Mouse (Mus musculus) cortical plate, adult 2 months (tissue): Measurements from ENCODE around the gene Vwa8. TPM values are rescaled to one million over a fixed set of nuclear protein-coding genes. Genes with fewer than 3 reads are reported as not detected.
"Not testable (repeated sequence)": the region's sequence is repeated elsewhere in the genome, so short reads cannot be mapped to it uniquely, and the experiment has no call there.

ENCODE experiments used
- H3K27ac ChIP-seq: fragments of 200-500 bp; 2 replicates; pipeline ENCODE4 v1.5.1; 2012; ENCODE audit warnings: low read length, control low read depth, inconsistent platforms; ENCODE audit not compliant: insufficient read depth
- H3K4me1 ChIP-seq: fragments of 200-500 bp; 2 replicates; pipeline ENCODE4 v1.6.1; 2011; ENCODE audit warnings: low read length; ENCODE audit not compliant: control insufficient read depth, insufficient read depth
- H3K4me3 ChIP-seq: fragments of 200-500 bp; 2 replicates; pipeline ENCODE4 v1.5.1; 2011; ENCODE audit warnings: mild to moderate bottlenecking, low read length, control low read depth; ENCODE audit not compliant: insufficient read depth
- CTCF ChIP-seq: fragments of 200-500 bp; IDR thresholded peaks from 2 replicates; pipeline ENCODE4 v1.5.1; 2011; ENCODE audit warnings: mild to moderate bottlenecking, control low read depth, low read length; ENCODE audit not compliant: insufficient read depth; ENCODE audit errors: extremely low read depth
- POLR2A ChIP-seq: fragments of 200-500 bp; IDR thresholded peaks from 2 replicates; pipeline ENCODE4 v1.6.1; 2011; ENCODE audit warnings: mild to moderate bottlenecking, low read length, control low read depth; ENCODE audit not compliant: insufficient read depth; ENCODE audit errors: extremely low read depth
- polyA plus RNA-seq: library from polyadenylated mRNA; depleted of rRNA; stranded (reverse); fragments of >200 nt; gene quantifications from 2 replicates; pipeline ENCODE4 v1.2.3, GENCODE M21; 2012

Gene Vwa8
- polyA plus RNA-seq, 1 experiment, result 29.3 TPM

DNA sequence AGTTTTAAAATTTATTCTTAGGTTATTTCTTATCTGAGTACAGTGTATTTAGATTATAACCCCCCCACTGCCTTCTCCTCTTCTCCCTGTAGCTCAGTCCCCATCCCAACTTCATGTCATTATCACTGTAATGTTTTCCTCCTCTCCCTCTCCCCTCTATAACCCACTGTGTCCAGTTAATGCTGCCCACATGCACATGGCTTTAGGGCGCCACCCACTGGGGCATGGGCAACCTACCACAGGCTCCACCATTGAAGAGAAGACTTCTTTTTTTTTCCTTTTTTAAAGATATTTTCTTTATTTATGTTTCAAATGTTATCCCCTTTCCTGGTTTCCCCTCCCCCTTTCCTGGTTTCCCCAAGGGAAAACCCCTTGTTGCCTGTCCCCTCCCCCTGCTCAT lies 154.7 kb downstream of the Vwa8 start:
- Histone ChIP-seq H3K4me3 (no peak overlapping the region), H3K4me1 (no peaks in the 10 kb centered on the region), H3K27ac (no peak overlapping the region)
- no peak for TF ChIP-seq POLR2A
- TF ChIP-seq CTCF, result peak; percentile 38

DNA sequence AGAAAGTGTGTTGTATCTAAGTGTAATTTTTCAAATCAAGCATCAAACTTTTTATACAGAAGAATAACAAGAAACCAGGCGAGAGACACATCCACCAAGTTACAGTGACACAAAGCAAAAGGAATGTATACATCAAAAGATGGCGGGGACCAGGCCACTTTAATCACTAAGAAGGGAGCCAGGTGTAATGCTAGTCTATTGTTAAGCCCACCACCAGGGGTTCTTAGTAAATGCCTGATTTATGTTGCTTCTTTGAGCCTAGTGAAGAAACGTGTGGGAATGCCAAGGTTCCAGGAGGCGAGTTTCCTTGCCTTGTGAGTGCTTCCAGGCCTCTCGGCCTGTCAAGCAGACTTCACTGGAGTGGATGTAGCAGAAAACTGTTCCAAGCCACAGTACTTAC lies 168.9 kb downstream of the Vwa8 start:
- not testable (repeated sequence) for H3K4me3 ChIP-seq, H3K4me1 ChIP-seq, H3K27ac ChIP-seq

DNA sequence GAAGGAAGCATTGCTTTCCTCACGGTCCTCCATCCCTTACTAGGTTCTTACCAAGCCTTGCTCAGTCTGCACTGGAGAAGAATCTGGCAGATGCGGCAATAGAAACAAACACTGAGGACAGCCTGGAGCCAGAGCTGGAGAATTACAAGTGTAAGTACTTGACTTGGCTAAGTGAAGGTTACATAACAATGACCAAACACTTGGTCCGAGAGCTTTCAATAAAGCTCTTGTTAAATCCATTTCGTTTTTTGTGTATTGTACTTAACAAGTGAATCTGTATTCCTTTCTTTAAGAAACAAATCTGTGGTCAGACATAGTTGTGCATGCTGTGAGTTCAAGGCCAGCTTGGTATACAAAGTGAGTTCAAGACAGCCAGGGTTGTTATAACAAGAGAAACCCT lies 169.7 kb downstream of the Vwa8 start:
- Histone ChIP-seq H3K4me1 (no peaks in the 10 kb centered on the region), H3K4me3 (no peak overlapping the region), H3K27ac (no peak overlapping the region)
- no peak for TF ChIP-seq POLR2A
- no peak for TF ChIP-seq CTCF

DNA sequence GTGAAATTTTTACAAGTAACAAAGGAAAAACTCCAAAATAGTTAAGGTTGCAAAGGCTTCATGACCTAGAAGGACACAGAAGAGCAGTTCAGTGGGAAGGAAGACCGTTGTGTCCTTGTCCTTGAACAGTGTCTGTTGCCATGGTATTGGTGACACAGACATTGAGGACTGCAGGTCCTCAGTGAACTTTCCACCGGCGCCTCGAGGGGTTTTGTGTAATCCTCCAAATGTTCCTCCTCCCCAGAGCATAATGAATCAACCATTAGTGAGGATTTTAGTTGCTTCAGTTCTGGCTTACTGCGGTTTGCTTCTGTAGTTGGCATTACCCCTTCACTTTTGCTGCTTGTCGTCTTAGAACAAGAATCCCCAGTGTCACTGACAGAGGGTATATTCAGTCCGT lies 172.9 kb downstream of the Vwa8 start:
- no peaks in the 10 kb centered on the region for H3K4me1 ChIP-seq
- TF ChIP-seq POLR2A, result no peak
- TF ChIP-seq CTCF, result no peak
- no peak overlapping the region for H3K27ac ChIP-seq

DNA sequence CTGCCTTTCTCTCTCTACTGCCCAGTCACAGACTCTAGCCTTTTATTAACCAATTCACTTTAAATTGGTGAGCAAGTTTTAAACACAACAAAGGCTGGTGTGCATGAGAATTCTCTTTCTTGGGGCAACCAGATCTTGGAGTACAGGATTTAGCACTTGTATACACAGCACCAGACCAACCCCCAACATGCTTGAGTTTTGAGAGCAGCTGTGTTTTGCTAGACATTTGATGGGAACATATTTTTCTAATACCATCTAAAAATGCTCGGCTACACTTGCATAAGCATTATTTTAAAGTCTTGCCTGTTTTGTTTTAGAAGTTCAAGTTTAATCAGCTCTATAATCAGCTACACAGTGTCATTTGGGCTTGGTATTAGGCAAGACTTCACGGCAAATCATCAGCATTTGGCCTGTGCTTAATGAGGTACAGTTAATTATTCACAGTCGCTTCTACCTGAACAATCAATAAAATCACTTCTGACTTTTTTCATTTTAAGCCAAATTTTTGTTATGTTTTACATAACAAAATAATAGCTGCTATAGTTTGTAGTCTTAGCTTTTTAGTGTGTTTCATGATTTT lies 180.2 kb downstream of the Vwa8 start:
- no peak overlapping the region for H3K27ac ChIP-seq
- H3K4me3 ChIP-seq, result no peak overlapping the region
- H3K4me1 ChIP-seq, result no peaks in the 10 kb centered on the region; the same call in 1 of the 2 replicates
- TF ChIP-seq POLR2A, result no peak

More for the DNA sequence above, 172.9 kb downstream of the Vwa8 start:
- no peak overlapping the region for H3K4me3 ChIP-seq

- no peak overlapping the region for H3K27ac ChIP-seq
- no peak overlapping the region for H3K4me3 ChIP-seq
- H3K4me1 ChIP-seq, result no peaks in the 10 kb centered on the region; the same call in 1 of the 2 replicates
- TF ChIP-seq POLR2A (no peak), CTCF (0 out of 2 replicates have a peak, but pooled peaks have one; percentile 2)
Measured at GRCm38 (mm10) chr14:79030715-79031114, 181.9 kb downstream of the Vwa8 start.

DNA sequence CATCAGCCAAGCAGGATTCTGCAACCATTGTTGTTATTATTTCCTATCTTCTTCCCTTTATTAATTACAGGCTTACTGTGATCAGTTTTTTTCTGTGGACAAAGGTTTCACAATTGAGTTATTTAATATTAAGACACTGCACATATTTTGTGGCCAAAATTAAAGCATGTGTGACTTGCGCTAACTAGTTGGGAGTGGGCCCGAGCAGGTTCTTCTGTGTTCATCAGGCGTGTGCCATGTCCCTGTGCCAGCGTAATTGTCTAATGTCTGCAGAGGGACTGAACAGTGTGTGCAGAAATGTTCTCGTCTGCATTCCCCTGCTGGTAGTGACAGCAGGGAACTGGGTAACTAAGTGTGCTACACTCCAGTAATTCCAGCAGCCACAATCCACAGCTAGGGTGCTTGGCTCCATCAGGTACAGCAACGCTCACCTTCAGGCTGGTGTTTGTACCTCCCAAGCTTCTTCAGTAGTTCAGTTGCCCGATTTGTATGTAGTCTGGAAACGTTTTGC lies 182.4 kb downstream of the Vwa8 start:
- Histone ChIP-seq H3K4me1 (no peaks in the 10 kb centered on the region; the same call in 1 of the 2 replicates), H3K27ac (no peak overlapping the region), H3K4me3 (no peak overlapping the region)
- no peak for TF ChIP-seq CTCF
- TF ChIP-seq POLR2A, result no peak

DNA sequence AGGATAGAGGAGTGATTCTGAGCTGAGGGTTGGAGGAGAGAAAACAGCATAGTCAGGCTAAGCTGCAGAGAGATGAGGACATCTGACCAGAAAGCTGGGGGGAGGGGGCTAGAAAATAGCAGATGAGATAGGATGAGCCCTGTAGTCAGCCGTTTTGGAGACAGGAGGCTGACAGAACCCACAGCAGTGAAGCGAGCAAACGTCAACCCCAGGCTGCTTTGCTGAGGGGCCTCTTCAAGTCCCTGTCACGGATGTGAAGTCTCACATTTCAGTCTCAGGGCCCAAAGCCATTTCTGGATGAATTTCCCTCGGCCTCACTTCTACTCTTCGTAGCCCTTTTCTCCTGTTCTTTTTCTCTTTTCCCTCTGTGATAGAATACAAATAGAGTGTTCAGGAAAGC lies 184.5 kb downstream of the Vwa8 start:
- H3K4me3 ChIP-seq, result no peak overlapping the region
- H3K27ac ChIP-seq, result no peak overlapping the region
- TF ChIP-seq POLR2A, result no peak
- no peak for TF ChIP-seq CTCF
- H3K4me1 ChIP-seq, result no peaks in the 10 kb centered on the region

- Histone ChIP-seq H3K27ac (0 out of 2 replicates have a peak overlapping the region, but pooled peaks have one; percentile 68), H3K4me3 (no peak overlapping the region), H3K4me1 (no peaks in the 10 kb centered on the region)
- no peak for TF ChIP-seq POLR2A
- no peak for TF ChIP-seq CTCF
Measured at GRCm38 (mm10) chr14:79034511-79034913, 185.7 kb downstream of the Vwa8 start.

DNA sequence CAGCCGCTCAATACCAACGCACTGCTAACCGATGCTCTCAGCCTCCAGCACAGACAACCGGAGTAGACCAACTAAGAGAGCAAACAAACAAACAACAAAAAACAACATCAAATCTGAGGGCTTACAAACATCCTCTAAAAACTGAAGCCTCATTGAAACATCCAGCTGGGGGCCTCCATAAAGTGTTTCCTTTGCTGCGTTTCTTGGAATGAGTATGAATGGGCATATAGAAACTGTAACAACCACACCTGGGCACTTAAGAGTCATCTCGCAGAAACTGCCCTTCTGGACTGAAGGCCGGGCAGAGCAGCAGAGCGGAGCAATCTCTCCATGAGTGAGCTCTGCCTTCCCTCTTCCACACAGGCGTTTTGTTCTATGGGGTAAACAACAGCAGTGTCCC lies 186.7 kb downstream of the Vwa8 start:
- Histone ChIP-seq H3K27ac (no peak overlapping the region), H3K4me3 (no peak overlapping the region), H3K4me1 (no peaks in the 10 kb centered on the region)
- TF ChIP-seq CTCF (no peak), POLR2A (no peak)

DNA sequence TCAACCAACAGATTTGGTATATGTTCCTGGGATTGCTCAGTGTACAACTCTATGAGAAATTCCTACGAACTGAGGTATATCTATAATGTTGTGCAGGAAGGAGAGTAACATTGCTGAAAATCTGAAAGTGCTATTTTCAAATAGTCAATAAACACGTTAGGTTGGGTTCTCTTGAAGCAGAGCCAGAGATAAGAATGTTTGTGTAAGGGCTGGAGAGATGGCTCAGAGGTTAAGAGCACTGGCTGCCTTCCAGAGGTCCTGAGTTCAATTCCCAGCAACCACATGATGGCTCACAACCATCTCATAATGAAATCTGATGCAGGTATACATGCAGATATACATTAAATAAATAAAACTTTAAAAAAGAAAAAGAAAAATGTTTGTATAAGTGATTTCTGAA lies 198.3 kb downstream of the Vwa8 start:
- Histone ChIP-seq H3K4me1 (no peaks in the 10 kb centered on the region), H3K27ac (no peak overlapping the region), H3K4me3 (no peak overlapping the region)
- TF ChIP-seq CTCF, result no peak
- TF ChIP-seq POLR2A, result no peak
